In genomic region chr14:25711602-25712001, GRCm38 (mm10) we compare ENCODE assay signal across 12 mouse cellular contexts. TPM values are rescaled to one million over a fixed set of nuclear protein-coding genes. Genes with fewer than 3 reads are reported as not detected.
DNase-seq lines count a peak whose midpoint lies in the region; ATAC-seq and TF ChIP-seq lines count a peak whose summit lies in the region.
"Had no signal": no experiment of that assay in that cellular context is flagged by ENCODE, and none has a peak within 500 bp of the region (broad histone marks: within the 10 kb centered on the region; RNA-seq: fewer than 3 reads in every experiment).

No protein-coding gene starts in this region.

- H3K79me2 ChIP-seq in heart, adult 2 months (replicated peaks; ENCODE audit: control insufficient read depth, insufficient read depth, low read length), result no peaks in the 10 kb centered on the region
- no peaks in the 10 kb centered on the region for H3K79me2 ChIP-seq in myocyte (ENCODE audit: control insufficient read depth, insufficient read depth)

- ATAC-seq in heart, embryonic 12.5 days (ENCODE audit: insufficient number of reproducible peaks, low FRiP score), result 0 out of 2 replicates have a peak, but pooled peaks have one; percentile 3
- no peak for ATAC-seq in liver, embryonic 13.5 days (ENCODE audit: low read depth)
- no peak for ATAC-seq in liver, embryonic 12.5 days
- peak; percentile 13; the same call in 1 of the 2 replicates for ATAC-seq in intestine, embryonic 14.5 days (replicated peaks; ENCODE audit: low FRiP score, low TSS enrichment, low read depth)
- ATAC-seq: inflammation-experienced regulatory T-cells, adult 6 months had no signal

- no peak overlapping the region for H3K4me2 ChIP-seq in heart, embryonic 12.5 days
- no peak overlapping the region for H3K4me2 ChIP-seq in liver, embryonic 13.5 days
- H3K4me2 ChIP-seq in liver, embryonic 12.5 days, result no peak overlapping the region
- no peak overlapping the region for H3K4me2 ChIP-seq in intestine, embryonic 14.5 days (ENCODE audit: low read length)
- no peak overlapping the region for H3K4me2 ChIP-seq in myocyte (ENCODE audit: low read depth)

- no peak overlapping the region for H3ac ChIP-seq in myocyte (ENCODE audit: control insufficient read depth, insufficient read length)

- 46% methylated on average over 8 of the region's 8 CpGs for WGBS in heart, embryonic 12.5 days
- 81% methylated on average over 8 of the region's 8 CpGs for WGBS in heart, adult 2 months
- 68% methylated on average over 8 of the region's 8 CpGs for WGBS in liver, embryonic 13.5 days (ENCODE audit: insufficient replicate concordance)
- 63% methylated on average over 8 of the region's 8 CpGs for WGBS in liver, embryonic 12.5 days (ENCODE audit: insufficient replicate concordance)
- WGBS in intestine, embryonic 14.5 days, result 37% methylated on average over 8 of the region's 8 CpGs

- H3K27me3 ChIP-seq in heart, embryonic 12.5 days (replicated peaks), result no peaks in the 10 kb centered on the region
- H3K27me3 ChIP-seq in heart, adult 2 months (ENCODE audit: control insufficient read depth, insufficient read depth, low read length), result no peaks in the 10 kb centered on the region
- H3K27me3 ChIP-seq in liver, embryonic 13.5 days, result no peaks in the 10 kb centered on the region
- H3K27me3 ChIP-seq in liver, embryonic 12.5 days (replicated peaks), result no peaks in the 10 kb centered on the region
- no peaks in the 10 kb centered on the region for H3K27me3 ChIP-seq in intestine, embryonic 14.5 days (replicated peaks; ENCODE audit: control insufficient read depth, insufficient read depth, low read length)
- no peaks in the 10 kb centered on the region for H3K27me3 ChIP-seq in myocyte (ENCODE audit: control insufficient read depth, insufficient read depth, insufficient read length)

- no peaks in the 10 kb centered on the region for H3K9me3 ChIP-seq in heart, embryonic 12.5 days (replicated peaks)
- no peaks in the 10 kb centered on the region for H3K9me3 ChIP-seq in liver, embryonic 13.5 days (replicated peaks)
- H3K9me3 ChIP-seq in liver, embryonic 12.5 days (replicated peaks), result no peaks in the 10 kb centered on the region
- H3K9me3 ChIP-seq in intestine, embryonic 14.5 days (ENCODE audit: control insufficient read depth, low read length), result no peaks in the 10 kb centered on the region
- H3K9me3 ChIP-seq: G1E; megakaryocyte, embryonic 14.5 days had no signal

- H3K9ac ChIP-seq in heart, embryonic 12.5 days, result peak overlapping the region; percentile 15
- H3K9ac ChIP-seq in heart, adult 2 months (ENCODE audit: low read depth, low read length), result no peak overlapping the region
- H3K9ac ChIP-seq in liver, embryonic 13.5 days, result no peak overlapping the region
- no peak overlapping the region for H3K9ac ChIP-seq in liver, embryonic 12.5 days
- H3K9ac ChIP-seq in intestine, embryonic 14.5 days (ENCODE audit: low read length), result 0 out of 2 replicates have a peak overlapping the region, but pooled peaks have one; percentile 10

- peak overlapping the region; percentile 80 for H3K27ac ChIP-seq in heart, embryonic 12.5 days (ENCODE audit: poor library complexity, severe bottlenecking)
- no peak overlapping the region for H3K27ac ChIP-seq in heart, adult 2 months
- H3K27ac ChIP-seq in liver, embryonic 13.5 days, result 0 out of 2 replicates have a peak overlapping the region, but pooled peaks have one; percentile 71
- no peak overlapping the region for H3K27ac ChIP-seq in liver, embryonic 12.5 days
- peak overlapping the region; percentile 77 for H3K27ac ChIP-seq in intestine, embryonic 14.5 days (ENCODE audit: low read depth)

- no peak overlapping the region for H3K4me3 ChIP-seq in heart, embryonic 12.5 days
- no peak overlapping the region for H3K4me3 ChIP-seq in heart, adult 2 months
- H3K4me3 ChIP-seq in liver, embryonic 13.5 days (replicated peaks), result no peak overlapping the region
- H3K4me3 ChIP-seq in liver, embryonic 12.5 days, result no peak overlapping the region
- no peak overlapping the region for H3K4me3 ChIP-seq in intestine, embryonic 14.5 days (ENCODE audit: low read depth, low read length)
- no peak overlapping the region for H3K4me3 ChIP-seq in myocyte
- H3K4me3 ChIP-seq: megakaryocyte, embryonic 14.5 days had no signal

- DNase-seq in heart, adult 2 months, result no peak
- DNase-seq in liver, embryonic 13.5 days, result no peak
- no peak for DNase-seq in intestine, embryonic 14.5 days (ENCODE audit: low spot score)
- DNase-seq in cerebellum, postnatal 4 days (ENCODE audit: low spot score in 2 of 2), result no peak
- no peak for DNase-seq in ovary, postnatal 10 days (ENCODE audit: low spot score)
- DNase-seq: cerebellum, adult 11-12 months had no signal

- TF ChIP-seq EP300 in heart, adult 2 months (IDR thresholded peaks at IDR 0.05; ENCODE audit: insufficient read depth, low read depth, low read length), result no peak

- intact Hi-C loops in heart, adult 2 months (cut with DNase I), result no loop called here

- TF ChIP-seq POLR2A in heart, adult 2 months (IDR thresholded peaks at IDR 0.05; ENCODE audit: insufficient read depth, low read depth, low read length), result no peak
- no peak for TF ChIP-seq POLR2A in myocyte (IDR thresholded peaks at IDR 0.05; ENCODE audit: insufficient read length, low read depth)

- peaks cover 31% of the 10 kb centered on the region for H3K36me3 ChIP-seq in heart, embryonic 12.5 days
- H3K36me3 ChIP-seq in heart, adult 2 months (ENCODE audit: control insufficient read depth, insufficient read depth, low read length), result no peaks in the 10 kb centered on the region
- H3K36me3 ChIP-seq in liver, embryonic 13.5 days, result peaks cover 5% of the 10 kb centered on the region
- H3K36me3 ChIP-seq in liver, embryonic 12.5 days, result no peaks in the 10 kb centered on the region
- H3K36me3 ChIP-seq in intestine, embryonic 14.5 days (ENCODE audit: control insufficient read depth, insufficient read depth, low read length), result peaks cover 21% of the 10 kb centered on the region
- peaks cover 32% of the 10 kb centered on the region for H3K36me3 ChIP-seq in myocyte (ENCODE audit: control insufficient read depth, insufficient read depth)
- H3K36me3 ChIP-seq: G1E had no signal

- no peak for TF ChIP-seq CTCF in heart, adult 2 months (IDR thresholded peaks at IDR 0.05)

- H3K4me1 ChIP-seq in heart, embryonic 12.5 days (replicated peaks), result peaks cover 59% of the 10 kb centered on the region
- H3K4me1 ChIP-seq in heart, adult 2 months (ENCODE audit: control insufficient read depth, insufficient read depth, low read length), result peaks cover 18% of the 10 kb centered on the region
- H3K4me1 ChIP-seq in liver, embryonic 13.5 days (replicated peaks), result peaks cover 45% of the 10 kb centered on the region
- peaks cover 45% of the 10 kb centered on the region for H3K4me1 ChIP-seq in liver, embryonic 12.5 days
- H3K4me1 ChIP-seq in intestine, embryonic 14.5 days (replicated peaks; ENCODE audit: control insufficient read depth, insufficient read depth, low read length), result peaks cover 42% of the 10 kb centered on the region

TF ChIP-seq in myocyte, 11 proteins besides CTCF, POLR2A, EP300 and RAD21:
- TF ChIP-seq MAX (IDR thresholded peaks at IDR 0.05; ENCODE audit: low read depth) (no peak), POLR2AphosphoS2 (IDR thresholded peaks at IDR 0.05; ENCODE audit: insufficient read length, low read depth) (peak; percentile 15)

RNA-seq across cellular contexts. Expression of gene Ppif, which starts 17.6 kb away (rescaled TPM):
- 101 and 104 TPM in 2 replicates for polyA plus RNA-seq in heart, embryonic 12.5 days (2016; fragmentation: Nextera tagmentation; extraction: Ambion mirVana)
- 100 to 1,000 TPM; 244 to 288 TPM for total RNA-seq in heart, adult 2 months (2021)
- 487 and 529 TPM in 2 replicates for polyA plus RNA-seq in heart, adult 2 months (2012; rRNA removed)
- polyA plus RNA-seq in liver, embryonic 13.5 days (2015; fragmentation: Nextera tagmentation; extraction: Ambion mirVana), result 37.8 and 52.3 TPM in 2 replicates
- 46.8 and 48.4 TPM in 2 replicates for polyA plus RNA-seq in liver, embryonic 12.5 days (2016; fragmentation: Nextera tagmentation; extraction: Ambion mirVana)
- polyA plus RNA-seq in intestine, embryonic 14.5 days (2014; fragmentation: Nextera tagmentation; extraction: Ambion mirVana), result 71.2 and 71.4 TPM in 2 replicates
- polyA plus RNA-seq in myocyte (2012; fragmentation: generic; extraction: Trizol), result 14.1 TPM

RNA-seq across cellular contexts. Expression of gene Zcchc24, which starts 57.2 kb away (rescaled TPM):
- 30.4 and 31.9 TPM in 2 replicates for polyA plus RNA-seq in heart, embryonic 12.5 days (2016; fragmentation: Nextera tagmentation; extraction: Ambion mirVana)
- total RNA-seq in heart, adult 2 months (2021), result 10 to 100 TPM; 33.5 TPM
- polyA plus RNA-seq in heart, adult 2 months (2012; rRNA removed), result 27.3 and 39.4 TPM in 2 replicates
- polyA plus RNA-seq in liver, embryonic 13.5 days (2015; fragmentation: Nextera tagmentation; extraction: Ambion mirVana), result 4.3 and 5.1 TPM in 2 replicates
- polyA plus RNA-seq in liver, embryonic 12.5 days (2016; fragmentation: Nextera tagmentation; extraction: Ambion mirVana), result 6.9 and 7.8 TPM in 2 replicates
- polyA plus RNA-seq in intestine, embryonic 14.5 days (2014; fragmentation: Nextera tagmentation; extraction: Ambion mirVana), result 32.8 and 33.6 TPM in 2 replicates
- 86.2 TPM for polyA plus RNA-seq in myocyte (2012; fragmentation: generic; extraction: Trizol)
- polyA plus RNA-seq: G1E had no signal

Comparison
In these comparisons a context has a peak if more than half of its experiments do, and no peak if none do; other contexts are left out.
1. H3K27ac ChIP-seq: peak in heart, embryonic 12.5 days (single experiment), liver, embryonic 13.5 days (single experiment) and intestine, embryonic 14.5 days (single experiment); none in heart, adult 2 months (single experiment) and liver, embryonic 12.5 days (single experiment).
2. H3K9ac ChIP-seq: peak in heart, embryonic 12.5 days (single experiment) and intestine, embryonic 14.5 days (single experiment); none in heart, adult 2 months (single experiment), liver, embryonic 13.5 days (single experiment) and liver, embryonic 12.5 days (single experiment).
3. ATAC-seq: peak in heart, embryonic 12.5 days (single experiment) and intestine, embryonic 14.5 days (single experiment); none in liver, embryonic 13.5 days (single experiment) and liver, embryonic 12.5 days (single experiment).